Mouse (Mus musculus): ENCODE results near the gene Car2.

Gene Car2

GRCm38 (mm10) chr3:14886102-14887098 lies at the start of gene Car2:
Gene Car2, plus strand, starts transcription at chr3:14886273.
- in situ Hi-C loops (cut with MseI, MboI): loop anchor here in 1 of 2 experiments (5.0 kb wide), 1 partner anchor 311 kb away; no protein-coding TSS in a partner anchor

- in situ Hi-C loops (cut with MseI, MboI): no loop called here
Measured at GRCm38 (mm10) chr3:14838936-14839335, 47.1 kb upstream of the Car2 start.

DNA sequence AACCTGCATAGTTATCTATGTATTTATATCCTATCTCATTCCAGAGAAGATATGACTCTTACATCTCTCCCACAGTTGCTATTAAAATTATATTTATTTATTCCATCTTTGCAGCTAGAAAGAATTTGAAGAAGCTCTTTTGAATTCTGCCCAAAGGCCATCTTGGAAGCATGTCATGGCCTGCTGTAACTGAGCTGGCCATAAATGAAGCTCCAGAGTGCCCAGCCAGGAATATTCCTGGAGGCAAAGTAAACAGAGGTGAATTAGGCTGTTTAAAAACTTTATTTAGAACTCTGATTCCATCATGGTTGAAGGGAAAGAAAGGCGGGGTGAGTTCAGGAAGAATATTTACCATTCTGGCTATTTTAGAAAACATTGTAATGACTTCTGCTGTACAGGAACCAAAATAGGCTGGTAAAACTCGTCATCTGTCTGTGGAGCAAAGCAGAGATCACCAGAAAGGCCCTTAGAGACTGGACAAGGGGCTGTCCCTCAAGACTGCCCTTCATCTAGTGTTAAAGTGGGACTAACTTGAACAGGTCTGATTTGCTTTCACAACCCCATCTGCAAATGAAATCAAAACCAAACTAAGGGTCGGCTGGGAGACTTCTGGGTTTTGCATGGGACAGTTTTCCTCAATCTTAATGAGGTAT lies 46.5 kb upstream of the Car2 start:
- in situ Hi-C loops (cut with MseI, MboI): loop anchor here in 1 of 2 experiments (10.0 kb wide), 1 partner anchor 155 kb away; no protein-coding TSS in a partner anchor

- in situ Hi-C loops (cut with MseI, MboI): loop anchor here in 1 of 2 experiments (10.0 kb wide), 1 partner anchor 164 kb away; no protein-coding TSS in a partner anchor
Measured at GRCm38 (mm10) chr3:14848587-14849254, 37.4 kb upstream of the Car2 start.

DNA sequence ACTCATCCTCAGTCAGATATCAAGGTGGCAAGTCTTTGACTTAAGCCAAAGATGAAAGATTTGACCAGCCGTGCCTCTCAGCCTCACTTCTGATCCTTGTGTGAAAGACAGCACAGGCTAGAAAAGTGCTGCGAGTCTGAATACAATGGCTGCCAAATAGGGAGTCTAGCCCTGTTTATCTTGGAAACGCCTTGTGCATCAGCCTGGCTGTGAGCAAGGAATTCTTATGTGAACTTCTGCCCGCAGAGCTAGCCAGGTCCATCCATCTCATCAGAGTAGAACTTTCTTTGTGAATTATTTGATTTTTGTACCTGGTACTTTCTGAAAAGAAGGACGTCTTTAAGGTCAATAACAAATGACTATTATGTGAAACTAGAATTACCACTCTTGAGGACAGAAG lies 32.1 kb upstream of the Car2 start:
- in situ Hi-C loops (cut with MseI, MboI): loop anchor here in 1 of 2 experiments (25.0 kb wide), 1 partner anchor 167 kb away; no protein-coding TSS in a partner anchor

DNA sequence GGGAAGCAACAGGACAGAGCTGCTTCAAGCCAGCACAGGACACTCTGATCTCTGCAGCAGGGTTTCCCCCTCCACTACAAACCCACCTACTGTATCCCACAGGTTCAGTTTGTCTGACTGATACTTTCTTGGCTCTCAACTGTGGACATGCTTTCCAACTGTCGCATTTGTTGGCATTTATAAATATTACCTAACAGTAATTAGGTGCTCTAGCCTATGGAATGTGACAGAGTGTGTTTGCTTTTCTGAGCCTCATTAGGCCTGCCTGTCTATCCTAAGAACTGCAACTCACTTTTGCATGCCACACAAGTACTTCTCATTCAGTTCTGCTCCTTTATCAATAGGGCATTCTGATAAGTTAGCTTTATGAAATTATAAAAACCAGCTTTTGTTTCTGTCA lies 31.6 kb upstream of the Car2 start:
- in situ Hi-C loops (cut with MseI, MboI): loop anchor here in 1 of 2 experiments (25.0 kb wide), 1 partner anchor 167 kb away; no protein-coding TSS in a partner anchor

GRCm38 (mm10) chr3:14857874-14858273 lies 28.2 kb upstream of the Car2 start:
- in situ Hi-C loops (cut with MseI, MboI): loop anchor here in 1 of 2 experiments (25.0 kb wide), 1 partner anchor 171 kb away; no protein-coding TSS in a partner anchor

DNA sequence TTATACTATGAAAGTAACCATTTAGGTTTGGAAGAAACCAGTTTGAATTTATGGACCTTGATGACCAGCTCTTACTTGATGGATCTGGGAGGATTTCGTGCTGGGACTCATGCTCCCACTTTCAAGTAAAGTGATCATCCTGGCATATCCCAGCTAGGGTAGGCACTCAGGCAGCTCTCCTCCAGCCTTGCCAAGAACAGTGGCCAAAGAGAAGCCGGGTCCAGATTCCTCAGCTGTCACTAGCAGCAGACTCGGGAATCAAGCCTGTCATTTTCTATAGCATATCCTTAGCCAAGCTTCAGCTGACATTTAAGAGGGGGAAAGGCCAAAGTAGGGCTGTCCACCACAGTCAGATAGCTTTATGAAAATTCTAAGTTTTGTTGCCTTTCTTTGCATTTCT lies 25.8 kb upstream of the Car2 start:
- in situ Hi-C loops (cut with MseI, MboI): loop anchor here in 1 of 2 experiments (10.0 to 25.0 kb wide), 2 partner anchors 173 to 385 kb away; no protein-coding TSS in a partner anchor

GRCm38 (mm10) chr3:14861165-14861564 lies 24.9 kb upstream of the Car2 start:
- in situ Hi-C loops (cut with MseI, MboI): loop anchor here in 1 of 2 experiments (10.0 to 25.0 kb wide), 2 partner anchors 174 to 384 kb away; no protein-coding TSS in a partner anchor

DNA sequence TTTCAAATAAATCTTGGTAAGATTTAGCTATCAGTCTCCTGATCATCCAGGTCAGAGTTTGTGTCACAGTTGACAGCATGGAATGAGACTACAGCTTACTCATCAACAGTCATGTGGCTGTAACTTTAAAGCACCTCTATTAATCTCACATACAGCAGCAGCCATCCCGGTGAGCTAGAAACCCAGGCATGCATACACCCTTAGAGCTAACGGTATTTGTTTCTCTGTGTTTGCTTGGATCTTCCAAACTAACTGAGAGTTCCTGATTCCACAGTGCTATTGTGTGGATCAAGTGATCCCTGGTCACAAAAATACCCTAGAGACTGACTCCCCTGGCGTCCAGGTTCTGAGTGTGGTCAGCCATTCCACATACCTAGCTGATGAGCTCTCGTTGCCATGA lies 24.3 kb upstream of the Car2 start:
- in situ Hi-C loops (cut with MseI, MboI): loop anchor here in 1 of 2 experiments (10.0 to 25.0 kb wide), 2 partner anchors 174 to 383 kb away; no protein-coding TSS in a partner anchor

DNA sequence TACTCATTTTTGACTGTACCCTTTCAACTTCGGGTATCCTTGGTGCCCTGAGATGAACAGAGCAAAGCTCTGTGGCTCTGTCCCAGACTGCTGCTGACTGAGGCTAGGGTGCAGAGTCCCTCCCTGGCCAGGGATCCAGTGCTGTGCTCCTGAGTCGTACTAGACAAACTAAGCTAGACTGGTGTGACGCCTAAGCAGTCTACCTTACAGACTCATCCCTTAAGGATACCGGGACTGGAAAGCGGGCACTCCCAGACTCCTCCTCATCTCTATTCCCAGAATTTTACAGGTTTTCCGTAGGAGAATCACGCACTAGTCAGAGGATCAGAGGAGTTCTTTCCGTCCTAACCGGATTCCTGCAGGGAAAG lies 23.4 kb upstream of the Car2 start:
- in situ Hi-C loops (cut with MseI, MboI): loop anchor here in 1 of 2 experiments (10.0 to 25.0 kb wide), 2 partner anchors 175 to 382 kb away; no protein-coding TSS in a partner anchor

DNA sequence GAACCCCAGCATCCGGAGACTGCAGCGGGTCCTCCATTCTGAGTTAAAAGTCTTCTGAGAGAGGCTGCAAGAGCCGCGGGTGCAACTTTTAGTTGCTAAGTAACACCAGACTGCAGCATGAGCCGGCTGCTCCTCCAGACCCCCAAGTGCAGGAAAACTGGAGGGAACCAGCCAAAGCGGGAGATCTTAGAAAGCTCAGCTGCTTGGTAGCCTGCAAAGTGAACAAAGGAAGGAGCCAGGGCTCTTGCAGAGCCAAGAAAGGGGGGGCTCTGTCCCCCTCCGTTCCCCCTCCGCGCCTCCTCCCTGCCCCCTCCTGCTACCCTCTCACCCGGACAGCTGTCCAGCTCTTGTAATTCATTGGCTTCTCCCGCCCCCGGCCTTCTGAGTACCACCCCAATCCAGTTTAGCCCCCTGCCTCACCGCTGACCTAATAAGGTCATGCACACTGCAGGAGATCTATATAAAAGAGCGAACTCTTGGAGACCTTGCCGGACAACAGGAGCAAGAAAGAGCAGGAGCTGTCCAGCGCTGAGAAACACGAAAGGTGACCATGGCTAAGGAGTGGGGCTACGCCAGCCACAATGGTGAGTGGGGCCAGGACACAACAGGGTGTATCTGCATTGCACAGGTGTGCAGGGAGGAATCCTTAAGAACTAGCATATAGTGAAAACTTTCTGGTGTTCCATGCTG lies 22.9 kb upstream of the Car2 start, which contains the start of gene Car3:
Gene Car3 (plus strand): TSS at position 491 of the 690 bp plus-strand sequence.
- in situ Hi-C loops (cut with MseI, MboI): loop anchor here in 1 of 2 experiments (10.0 to 25.0 kb wide), 2 partner anchors 176 to 382 kb away; no protein-coding TSS in a partner anchor

- in situ Hi-C loops (cut with MseI, MboI): loop anchor here in 1 of 2 experiments (10.0 to 25.0 kb wide), 2 partner anchors 177 to 381 kb away; no protein-coding TSS in a partner anchor
Measured at GRCm38 (mm10) chr3:14863922-14864321, 22.2 kb upstream of the Car2 start.

DNA sequence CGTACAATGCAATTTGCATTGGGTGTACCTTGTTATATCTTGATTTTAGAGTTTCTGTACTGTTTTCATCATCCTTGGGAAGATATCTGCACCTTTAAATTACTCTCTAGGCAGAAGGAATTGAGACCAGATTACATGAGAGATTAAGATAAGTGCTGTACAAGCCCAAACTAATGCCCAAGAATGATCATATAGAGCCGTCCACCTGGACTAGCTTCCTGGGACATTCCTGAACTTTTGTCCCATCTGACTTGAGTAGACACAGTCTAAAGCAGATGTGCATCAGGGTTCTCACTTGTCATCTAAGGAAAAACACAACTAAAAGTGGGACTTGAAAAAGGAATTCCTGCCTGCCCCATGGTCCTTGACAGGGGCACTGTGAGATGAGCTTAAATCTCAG lies 20.1 kb upstream of the Car2 start:
- in situ Hi-C loops (cut with MseI, MboI): loop anchor here in 1 of 2 experiments (10.0 to 25.0 kb wide), 2 partner anchors 179 to 379 kb away; no protein-coding TSS in a partner anchor

GRCm38 (mm10) chr3:14869779-14870178 lies 16.3 kb upstream of the Car2 start:
- in situ Hi-C loops (cut with MseI, MboI): loop anchor here (5.0 to 25.0 kb wide), 3 partner anchors 182 to 375 kb away; no protein-coding TSS in a partner anchor

GRCm38 (mm10) chr3:14870528-14870927 lies 15.5 kb upstream of the Car2 start:
- in situ Hi-C loops (cut with MseI, MboI): loop anchor here (5.0 to 25.0 kb wide), 3 partner anchors 183 to 374 kb away; no protein-coding TSS in a partner anchor

DNA sequence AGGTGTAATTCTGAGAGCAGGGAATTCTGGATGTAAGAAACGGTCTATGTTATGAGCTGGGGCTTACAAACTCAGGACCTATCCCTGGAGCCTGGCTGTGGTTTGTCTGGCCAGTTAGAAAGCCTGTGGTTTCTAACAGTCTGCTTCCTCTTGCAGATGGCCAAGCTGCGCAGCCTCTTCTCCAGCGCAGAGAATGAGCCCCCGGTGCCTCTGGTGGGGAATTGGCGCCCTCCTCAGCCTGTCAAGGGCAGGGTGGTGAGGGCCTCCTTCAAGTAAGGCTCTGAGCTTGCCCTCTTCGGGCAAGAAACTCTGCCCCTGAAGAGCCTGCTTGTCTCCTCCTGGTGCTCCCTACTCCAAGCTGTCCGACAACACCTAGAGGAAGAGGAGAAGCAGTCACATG lies 14.7 kb upstream of the Car2 start:
- in situ Hi-C loops (cut with MseI, MboI): loop anchor here (5.0 to 25.0 kb wide), 3 partner anchors 184 to 373 kb away; no protein-coding TSS in a partner anchor

DNA sequence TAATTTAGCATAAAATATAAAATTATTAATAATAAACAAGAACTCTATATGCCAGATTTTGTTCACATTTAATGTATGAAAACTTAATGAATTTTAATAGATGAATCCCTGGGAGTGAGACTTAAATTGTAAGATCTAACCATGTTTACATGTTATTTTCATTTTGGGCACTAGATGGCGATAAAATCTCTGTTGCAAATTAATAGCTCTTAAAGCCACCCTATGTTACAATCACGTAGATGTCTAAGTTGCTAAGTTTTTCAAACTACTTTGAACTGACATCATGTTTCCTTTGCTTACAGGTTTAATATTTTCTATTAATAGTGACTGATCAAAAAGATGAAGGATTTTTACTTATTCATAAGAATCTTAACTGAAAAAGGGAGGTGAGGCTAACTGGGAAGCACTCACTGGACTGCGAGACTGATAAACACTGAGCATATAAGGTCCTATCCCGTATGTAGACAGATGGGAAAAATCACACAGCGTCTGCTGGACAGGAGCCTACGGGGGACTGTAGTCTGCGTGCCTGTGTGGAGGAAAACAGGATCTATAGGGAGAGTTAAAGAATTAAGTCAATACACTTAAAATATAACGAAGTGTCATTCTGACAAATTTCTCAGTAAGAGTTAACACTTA lies 11.6 kb upstream of the Car2 start:
- in situ Hi-C loops (cut with MseI, MboI): loop anchor here (5.0 to 25.0 kb wide), 3 partner anchors 187 to 370 kb away; no protein-coding TSS in a partner anchor

GRCm38 (mm10) chr3:14876325-14876918 lies 9.7 kb upstream of the Car2 start:
- in situ Hi-C loops (cut with MseI, MboI): loop anchor here in 1 of 2 experiments (10.0 kb wide), 1 partner anchor 368 kb away; no protein-coding TSS in a partner anchor
